Mouse (Mus musculus) intestine, embryonic 15.5 days (tissue): ENCODE results near the gene Nxpe4. TPM values are rescaled to one million over a fixed set of nuclear protein-coding genes. Genes with fewer than 3 reads are reported as not detected.

Experiments used
- ATAC-seq: fragments of 200-750 bp; cut with Nextera tagmentation; 2 replicates; pipeline ENCODE4 v1.8.0; 2017; ENCODE audit warnings: moderate TSS enrichment, moderate library complexity
- H3K27ac ChIP-seq: fragments of 300-500 bp; sonication (generic); 2 replicates; pipeline ENCODE4 v1.5.1; 2015; ENCODE audit warnings: mild to moderate bottlenecking, inconsistent platforms
- H3K27me3 ChIP-seq: fragments of 300-500 bp; sonication (generic); replicated peaks from 2 replicates; pipeline ENCODE4 v1.6.1; 2015; ENCODE audit warnings: inconsistent platforms
- H3K36me3 ChIP-seq: fragments of 300-500 bp; sonication (generic); 2 replicates; pipeline ENCODE4 v1.6.1; 2015; ENCODE audit warnings: inconsistent platforms
- H3K4me1 ChIP-seq: fragments of 300-500 bp; sonication (generic); replicated peaks from 2 replicates; pipeline ENCODE4 v1.6.1; 2015; ENCODE audit warnings: inconsistent platforms
- H3K4me2 ChIP-seq: fragments of 300-500 bp; sonication (generic); replicated peaks from 2 replicates; pipeline ENCODE4 v1.6.1; 2015; ENCODE audit warnings: mild to moderate bottlenecking, inconsistent platforms
- H3K4me3 ChIP-seq: fragments of 300-500 bp; sonication (generic); replicated peaks from 2 replicates; pipeline ENCODE4 v1.5.1; 2015; ENCODE audit warnings: inconsistent platforms
- H3K9ac ChIP-seq: fragments of 300-500 bp; sonication (generic); 2 replicates; pipeline ENCODE4 v1.6.1; 2015; ENCODE audit warnings: inconsistent platforms
- H3K9me3 ChIP-seq: fragments of 300-500 bp; sonication (generic); 2 replicates; pipeline ENCODE4 v1.6.1; 2016; ENCODE audit warnings: inconsistent platforms
- WGBS: fragments of 180-500 bp; shearing (Covaris S2); methylation state at CpG from one replicate; pipeline ENCODE4 v1.1.7; 2015; 5-methylcytosine and 5-hydroxymethylcytosine counted together
- polyA plus RNA-seq: library from polyadenylated mRNA; unstranded; fragments of >200 nt; fragmentation: Nextera tagmentation; extraction: Ambion mirVana; gene quantifications from 2 replicates; pipeline ENCODE4 v1.2.1, GENCODE M21; 2015

Gene Nxpe4
- polyA plus RNA-seq, 1 experiment from 2014 or later = 4.7 TPM

- Histone ChIP-seq H3K36me3 (no peaks in the 10 kb centered on the region), H3K4me2 (no peak overlapping the region), H3K9ac (no peak overlapping the region), H3K4me1 (no peaks in the 10 kb centered on the region), H3K9me3 (no peaks in the 10 kb centered on the region), H3K4me3 (no peak overlapping the region), H3K27me3 (no peaks in the 10 kb centered on the region), H3K27ac (no peak overlapping the region)
- 85% methylated on average over 3 of the region's 3 CpGs for WGBS
- ATAC-seq = no peak
Observed at GRCm38 (mm10) chr9:48345866-48346265, 184.0 kb downstream of the Nxpe4 start.

- no peak within 1 kb of the TSS for H3K9ac ChIP-seq
- H3K4me2 ChIP-seq = no peak within 1 kb of the TSS
- no peaks in the 10 kb centered on the region for H3K4me1 ChIP-seq
- 53% methylated on average over 2 of the region's 2 CpGs for WGBS
- no peaks in the 10 kb centered on the region for H3K27me3 ChIP-seq
- no peak within 1 kb of the TSS for H3K4me3 ChIP-seq
- no peaks in the 10 kb centered on the region for H3K36me3 ChIP-seq
- H3K9me3 ChIP-seq = no peaks in the 10 kb centered on the region
- ATAC-seq = no peak
- 0 out of 2 replicates have a peak within 1 kb of the TSS, but pooled peaks have one; percentile 32 for H3K27ac ChIP-seq
Observed at GRCm38 (mm10) chr9:48353148-48353698, 191.4 kb downstream of the Nxpe4 start, which contains the start of gene Nxpe2. Nxpe2 (minus strand) TSS chr9:48353454.

GRCm38 (mm10) chr9:48354122-48354521 is 192.3 kb downstream of the Nxpe4 start:
- Histone ChIP-seq H3K4me3 (no peak overlapping the region), H3K36me3 (no peaks in the 10 kb centered on the region), H3K9me3 (no peaks in the 10 kb centered on the region), H3K4me2 (no peak overlapping the region), H3K27me3 (no peaks in the 10 kb centered on the region), H3K4me1 (no peaks in the 10 kb centered on the region), H3K9ac (no peak overlapping the region), H3K27ac (no peak overlapping the region)
- ATAC-seq = no peak
- 65% methylated on average over 4 of the region's 4 CpGs for WGBS

- WGBS = 42% methylated on average over 3 of the region's 3 CpGs
- no peaks in the 10 kb centered on the region for H3K36me3 ChIP-seq
- H3K9me3 ChIP-seq = no peaks in the 10 kb centered on the region
- no peak for ATAC-seq
- H3K27me3 ChIP-seq = no peaks in the 10 kb centered on the region
- no peak overlapping the region for H3K27ac ChIP-seq
- H3K4me2 ChIP-seq = no peak overlapping the region
- H3K4me1 ChIP-seq = no peaks in the 10 kb centered on the region
- H3K4me3 ChIP-seq = no peak overlapping the region
- H3K9ac ChIP-seq = no peak overlapping the region
Observed at GRCm38 (mm10) chr9:48354793-48355192, 193.0 kb downstream of the Nxpe4 start.

- Histone ChIP-seq H3K4me3 (no peak overlapping the region), H3K27ac (no peak overlapping the region), H3K4me2 (no peak overlapping the region), H3K4me1 (no peaks in the 10 kb centered on the region), H3K27me3 (no peaks in the 10 kb centered on the region), H3K36me3 (no peaks in the 10 kb centered on the region), H3K9ac (no peak overlapping the region), H3K9me3 (no peaks in the 10 kb centered on the region)
- ATAC-seq = no peak
- 89% methylated on average over 3 of the region's 3 CpGs for WGBS
Observed at GRCm38 (mm10) chr9:48357097-48357496, 195.3 kb downstream of the Nxpe4 start.

- H3K36me3 ChIP-seq = no peaks in the 10 kb centered on the region
Observed at GRCm38 (mm10) chr9:48360826-48361225, 199.0 kb downstream of the Nxpe4 start.

DNA sequence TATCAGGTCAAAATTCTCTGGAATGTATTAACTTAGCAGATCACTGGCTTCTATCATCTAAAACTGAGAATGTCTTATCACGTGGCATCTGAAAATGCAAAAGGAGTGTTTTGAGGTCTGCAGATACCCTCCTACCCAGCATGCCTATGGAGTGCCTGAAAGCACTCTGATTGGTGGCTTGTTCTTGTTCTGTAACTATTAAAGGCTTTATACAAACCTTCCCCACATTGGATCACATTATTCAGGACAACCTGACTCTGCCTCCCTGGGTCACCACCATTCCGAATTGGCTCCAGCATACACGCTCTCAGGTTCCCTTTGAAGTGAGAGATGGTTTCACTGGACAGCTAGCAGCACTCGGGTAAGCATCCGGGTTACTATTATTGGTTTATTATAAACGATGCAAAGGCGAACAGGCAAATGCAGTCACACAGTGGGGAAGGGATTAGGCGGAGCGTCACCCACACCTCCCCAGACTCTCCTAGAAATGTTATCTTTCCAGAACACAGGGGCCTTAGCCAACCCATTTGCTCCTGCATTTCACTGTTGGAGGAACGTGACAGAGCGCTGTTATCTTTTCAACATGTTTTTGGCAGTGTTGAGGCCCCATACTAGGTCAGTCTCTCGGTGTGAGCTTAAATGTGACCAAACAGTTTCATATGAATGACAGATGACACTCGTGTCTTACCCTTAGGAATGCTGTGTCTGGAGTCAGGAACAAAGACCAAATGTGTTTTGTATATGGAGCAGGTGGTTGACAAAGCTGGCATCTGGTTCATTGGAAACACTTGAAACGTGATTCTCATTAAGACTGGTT is 200.2 kb downstream of the Nxpe4 start:
- H3K27me3 ChIP-seq = no peaks in the 10 kb centered on the region
- H3K4me3 ChIP-seq = no peak overlapping the region
- peak; percentile 87; the same call in 1 of the 2 replicates for ATAC-seq
- no peaks in the 10 kb centered on the region for H3K9me3 ChIP-seq
- no peaks in the 10 kb centered on the region for H3K4me1 ChIP-seq
- WGBS = 78% methylated on average over 14 of the region's 14 CpGs
- H3K9ac ChIP-seq = no peak overlapping the region
- no peak overlapping the region for H3K27ac ChIP-seq
- no peaks in the 10 kb centered on the region for H3K36me3 ChIP-seq
- H3K4me2 ChIP-seq = no peak overlapping the region

More at GRCm38 (mm10) chr9:48360826-48361225, 199.0 kb downstream of the Nxpe4 start:
- Histone ChIP-seq H3K9ac (no peak overlapping the region), H3K27ac (no peak overlapping the region), H3K4me2 (no peak overlapping the region), H3K9me3 (no peaks in the 10 kb centered on the region), H3K27me3 (no peaks in the 10 kb centered on the region), H3K4me3 (no peak overlapping the region), H3K4me1 (no peaks in the 10 kb centered on the region)
- WGBS = 63% methylated on average over 4 of the region's 4 CpGs
- no peak for ATAC-seq

- no peak overlapping the region for H3K9ac ChIP-seq
- no peak overlapping the region for H3K4me2 ChIP-seq
- ATAC-seq = no peak
- H3K27ac ChIP-seq = no peak overlapping the region
- H3K27me3 ChIP-seq = no peaks in the 10 kb centered on the region
- no peaks in the 10 kb centered on the region for H3K9me3 ChIP-seq
- no peaks in the 10 kb centered on the region for H3K4me1 ChIP-seq
- H3K4me3 ChIP-seq = no peak overlapping the region
- no peaks in the 10 kb centered on the region for H3K36me3 ChIP-seq
- 80% methylated on average over 6 of the region's 6 CpGs for WGBS
Observed at GRCm38 (mm10) chr9:48362743-48363142, 200.9 kb downstream of the Nxpe4 start.

DNA sequence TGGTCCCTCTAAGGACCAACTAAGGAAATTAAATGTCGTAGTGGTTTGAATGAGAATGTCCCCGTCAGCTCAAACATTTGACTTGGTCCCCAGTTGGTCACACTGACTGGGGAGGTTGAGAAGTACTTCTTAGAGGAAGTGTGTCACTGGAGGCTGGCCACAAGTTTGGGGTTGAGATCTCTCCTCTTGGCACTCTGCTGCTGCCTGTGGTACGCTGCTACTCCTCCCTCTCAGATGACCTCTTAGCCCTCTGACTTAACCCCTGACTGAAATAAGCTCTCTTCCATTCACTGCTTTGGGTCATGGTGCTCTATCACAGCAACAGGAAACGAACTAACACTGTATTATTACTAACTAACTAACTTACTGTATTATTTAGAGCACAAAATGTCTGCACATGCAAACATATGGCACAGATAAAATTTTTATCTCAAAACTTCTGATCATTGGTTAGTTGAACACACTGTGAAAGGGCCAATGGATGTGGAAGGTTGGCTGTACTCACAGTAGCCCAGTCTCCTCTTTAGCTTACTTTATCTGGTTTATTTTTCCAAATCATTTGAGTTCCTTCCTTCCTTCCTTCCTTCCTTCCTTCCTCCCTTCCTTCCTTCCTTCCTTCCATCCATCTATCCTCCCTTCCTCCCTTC is 211.5 kb downstream of the Nxpe4 start:
- 78% methylated on average over 4 of the region's 4 CpGs for WGBS
- ATAC-seq = no peak
- Histone ChIP-seq H3K4me3 (no peak overlapping the region), H3K27ac (no peak overlapping the region), H3K36me3 (no peaks in the 10 kb centered on the region), H3K4me2 (no peak overlapping the region), H3K9me3 (no peaks in the 10 kb centered on the region), H3K4me1 (no peaks in the 10 kb centered on the region), H3K27me3 (no peaks in the 10 kb centered on the region), H3K9ac (no peak overlapping the region)

GRCm38 (mm10) chr9:48374357-48374756 is 212.5 kb downstream of the Nxpe4 start:
- no peak for ATAC-seq
- 45% methylated on average over 2 of the region's 2 CpGs for WGBS
- no peaks in the 10 kb centered on the region for H3K27me3 ChIP-seq
- H3K4me3 ChIP-seq = no peak overlapping the region
- H3K36me3 ChIP-seq = no peaks in the 10 kb centered on the region
- H3K9ac ChIP-seq = no peak overlapping the region
- H3K4me2 ChIP-seq = no peak overlapping the region
- no peaks in the 10 kb centered on the region for H3K9me3 ChIP-seq
- no peak overlapping the region for H3K27ac ChIP-seq
- H3K4me1 ChIP-seq = no peaks in the 10 kb centered on the region

GRCm38 (mm10) chr9:48388451-48388850 is 226.6 kb downstream of the Nxpe4 start:
- 65% methylated on average over 4 of the region's 4 CpGs for WGBS
- H3K4me2 ChIP-seq = no peak overlapping the region
- no peak for ATAC-seq

DNA sequence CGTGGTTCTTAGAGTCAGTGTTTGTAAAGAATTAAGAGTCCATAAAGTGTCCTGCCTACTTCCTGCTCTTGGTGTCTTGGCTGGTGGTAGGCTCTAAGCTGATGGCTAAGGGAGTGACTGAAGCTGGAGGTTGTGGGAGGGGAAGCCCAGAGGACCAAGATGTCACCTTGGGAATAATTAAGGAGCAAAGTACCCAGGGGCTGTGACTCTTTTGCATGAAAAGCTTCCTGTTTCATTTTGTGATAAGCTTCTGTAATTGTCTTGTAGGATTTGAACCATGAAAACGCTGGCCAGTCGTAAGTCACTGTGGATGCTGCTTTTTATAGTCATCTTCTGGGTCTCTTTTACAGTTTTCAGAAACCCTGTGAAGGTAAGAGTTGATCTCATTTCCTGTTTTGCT is 228.2 kb downstream of the Nxpe4 start:
- Histone ChIP-seq H3K4me1 (no peaks in the 10 kb centered on the region), H3K9me3 (no peaks in the 10 kb centered on the region), H3K36me3 (no peaks in the 10 kb centered on the region), H3K27me3 (no peaks in the 10 kb centered on the region), H3K4me2 (no peak overlapping the region), H3K27ac (no peak overlapping the region), H3K4me3 (no peak overlapping the region), H3K9ac (no peak overlapping the region)
- 66% methylated on average over 3 of the region's 3 CpGs for WGBS
- no peak for ATAC-seq

More at GRCm38 (mm10) chr9:48388451-48388850, 226.6 kb downstream of the Nxpe4 start:
- Histone ChIP-seq H3K4me1 (no peaks in the 10 kb centered on the region), H3K36me3 (no peaks in the 10 kb centered on the region), H3K9me3 (no peaks in the 10 kb centered on the region), H3K4me3 (no peak overlapping the region), H3K27me3 (no peaks in the 10 kb centered on the region), H3K9ac (no peak overlapping the region), H3K27ac (no peak overlapping the region)
